Mouse (Mus musculus): ENCODE measurements around the gene Prcd. TPM values are rescaled to one million over a fixed set of nuclear protein-coding genes. Genes with fewer than 3 reads are reported as not detected.

The Prcd gene
- polyA plus RNA-seq, 1 experiment = not detected

DNA sequence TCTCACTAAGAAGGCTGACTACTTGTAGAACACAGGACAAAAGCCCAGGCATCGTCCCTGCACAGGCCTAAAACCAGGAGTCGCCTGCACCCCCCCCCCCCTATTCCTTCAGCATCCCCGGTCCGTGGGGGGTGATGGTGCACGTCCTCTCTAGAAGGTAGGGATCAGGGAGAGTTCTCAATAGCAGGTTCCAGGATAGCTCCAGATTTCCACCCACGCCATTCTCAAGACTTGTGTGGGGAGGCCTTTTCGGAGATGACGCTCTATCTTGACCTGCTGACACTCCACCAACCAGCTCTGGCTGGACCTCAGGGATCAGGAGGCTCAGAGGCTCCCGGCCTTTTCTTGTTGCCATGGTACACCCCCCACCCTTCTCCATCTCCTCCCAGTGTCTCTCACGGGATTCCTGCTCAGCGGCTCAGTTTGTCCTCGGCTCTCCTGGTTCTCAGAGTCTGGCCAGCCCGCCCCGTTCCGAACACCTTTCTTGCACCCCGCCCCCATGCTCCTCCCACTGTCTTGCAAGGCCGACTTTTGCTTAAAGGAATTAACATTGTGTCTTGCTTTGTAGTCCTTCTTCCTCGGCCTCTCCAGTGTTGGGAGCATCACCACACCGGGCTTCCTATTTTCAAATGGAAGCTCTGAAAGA, 9.6 kb upstream of the Prcd start:
- 56% methylated on average over 19 of the region's 19 CpGs for WGBS
- Histone ChIP-seq H3K4me1 (ENCODE audit: control insufficient read depth, insufficient read depth, low read length) (no peaks in the 10 kb centered on the region), H3K4me3 (replicated peaks; ENCODE audit: control insufficient read depth, low read depth, low read length) (no peak overlapping the region), H3K27ac (ENCODE audit: control insufficient read depth, insufficient read depth, low read depth, low read length, poor library complexity) (no peak overlapping the region)
- TF ChIP-seq POLR2A (IDR thresholded peaks at IDR 0.05; ENCODE audit: borderline replicate concordance, control insufficient read depth, low read depth, low read length) (no peak), CTCF (IDR thresholded peaks at IDR 0.05; ENCODE audit: control insufficient read depth, insufficient read depth, low read length) (no peak)

DNA sequence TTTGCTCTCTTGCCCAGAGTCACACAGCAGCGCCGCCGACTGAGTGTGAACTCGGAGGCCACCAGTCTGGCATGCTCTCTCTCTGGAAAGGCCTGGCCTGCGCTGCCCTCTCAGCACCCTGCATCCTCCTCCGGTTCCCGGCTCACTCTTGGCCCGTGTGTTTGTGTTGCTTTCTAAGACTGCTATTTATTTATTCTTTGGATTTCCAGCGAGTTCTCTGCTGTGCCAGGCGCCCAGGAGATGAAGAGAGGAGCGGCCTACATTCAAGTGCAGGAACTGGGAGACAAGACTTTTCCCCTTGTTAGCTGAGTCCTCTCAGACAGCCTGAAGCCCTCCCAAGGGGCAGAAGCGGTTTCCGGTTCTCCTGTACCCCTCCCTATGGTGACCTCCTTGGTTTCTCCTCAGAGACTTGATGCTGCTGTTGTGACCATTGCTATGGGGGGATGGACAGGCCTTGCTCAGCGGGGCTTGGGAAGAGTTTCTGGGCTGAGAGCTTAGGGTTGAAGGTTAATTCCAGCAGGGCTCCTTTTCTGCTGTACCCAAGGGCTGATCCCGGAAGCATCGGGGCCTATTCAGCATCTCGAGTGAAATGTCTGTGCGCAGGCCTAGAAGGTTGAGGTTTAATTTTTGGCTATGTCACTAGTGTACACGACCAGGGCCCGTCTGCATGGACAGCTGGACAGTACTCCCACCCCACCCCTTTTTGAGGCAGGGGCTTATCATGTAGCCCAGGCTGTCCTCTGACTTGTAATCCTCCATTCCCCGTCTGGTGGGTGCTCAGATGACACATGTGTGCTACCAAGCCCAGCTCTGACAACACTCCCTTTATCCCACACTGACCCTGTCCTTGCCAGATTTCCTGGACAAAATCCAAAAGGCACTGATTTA, 8.9 kb upstream of the Prcd start:
- Histone ChIP-seq H3K27ac (ENCODE audit: control insufficient read depth, insufficient read depth, low read depth, low read length, poor library complexity) (no peak overlapping the region), H3K4me1 (ENCODE audit: control insufficient read depth, insufficient read depth, low read length) (no peaks in the 10 kb centered on the region), H3K4me3 (replicated peaks; ENCODE audit: control insufficient read depth, low read depth, low read length) (no peak overlapping the region)
- no peak for TF ChIP-seq POLR2A (IDR thresholded peaks at IDR 0.05; ENCODE audit: borderline replicate concordance, control insufficient read depth, low read depth, low read length)
- no peak for TF ChIP-seq CTCF (IDR thresholded peaks at IDR 0.05; ENCODE audit: control insufficient read depth, insufficient read depth, low read length)
- 79% methylated on average over 21 of the region's 21 CpGs for WGBS

DNA sequence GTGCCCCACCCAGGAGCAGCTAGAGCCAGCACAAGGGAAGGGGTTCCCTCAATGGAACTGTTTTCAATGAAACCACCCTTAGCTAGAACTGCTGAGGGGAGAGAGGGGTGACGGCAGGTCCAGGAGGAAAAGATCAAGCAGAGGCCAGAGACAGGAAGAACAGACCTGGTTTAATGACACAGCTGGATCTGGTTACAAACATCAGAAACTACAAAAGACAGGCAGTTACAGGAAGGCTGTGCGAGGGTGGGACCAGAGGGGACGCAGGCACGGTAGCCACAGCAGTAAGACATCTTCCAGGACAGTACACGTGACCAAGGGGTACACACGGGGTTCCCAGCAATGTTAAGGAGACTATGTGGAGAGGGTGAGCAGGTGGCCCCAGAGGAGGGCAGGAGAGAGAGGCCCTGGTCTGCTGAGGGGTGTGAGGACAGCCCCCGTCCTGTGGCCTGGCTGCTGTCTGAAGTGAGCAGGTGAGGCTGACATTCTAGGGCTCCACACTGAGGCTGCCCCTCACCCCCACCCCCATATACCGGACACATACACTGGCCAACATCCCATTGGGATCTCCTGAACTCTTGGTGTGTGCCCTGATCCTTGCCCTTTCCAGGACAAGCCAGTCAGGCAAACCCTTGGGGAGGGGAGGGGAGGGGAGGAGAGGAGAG, 7.8 kb upstream of the Prcd start:
- Histone ChIP-seq H3K4me1 (ENCODE audit: control insufficient read depth, insufficient read depth, low read length) (no peaks in the 10 kb centered on the region), H3K27ac (ENCODE audit: control insufficient read depth, insufficient read depth, low read depth, low read length, poor library complexity) (no peak overlapping the region), H3K4me3 (replicated peaks; ENCODE audit: control insufficient read depth, low read depth, low read length) (no peak overlapping the region)
- TF ChIP-seq CTCF (IDR thresholded peaks at IDR 0.05; ENCODE audit: control insufficient read depth, insufficient read depth, low read length) (no peak), POLR2A (IDR thresholded peaks at IDR 0.05; ENCODE audit: borderline replicate concordance, control insufficient read depth, low read depth, low read length) (no peak)
- 67% methylated on average over 8 of the region's 8 CpGs for WGBS

DNA sequence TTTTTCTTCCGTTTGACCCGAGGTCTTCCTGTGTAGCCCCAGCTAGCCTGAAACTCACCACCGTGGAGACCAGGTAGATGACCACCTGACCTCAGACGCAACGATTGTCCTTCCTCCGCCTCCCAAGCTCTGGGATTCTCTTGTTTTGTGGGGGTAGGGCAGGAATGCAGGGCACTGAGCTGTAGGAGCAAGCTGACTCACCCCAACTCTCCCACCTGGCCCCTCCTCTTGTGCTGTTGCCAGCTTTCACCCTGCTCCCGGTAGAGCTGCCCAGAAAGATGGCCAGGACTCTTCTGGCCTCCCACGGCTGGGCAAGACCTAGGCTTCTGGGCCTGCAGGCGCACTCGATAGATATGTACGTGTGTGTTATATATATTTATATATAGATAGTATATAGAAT, 7.2 kb upstream of the Prcd start:
- Histone ChIP-seq H3K27ac (ENCODE audit: control insufficient read depth, insufficient read depth, low read depth, low read length, poor library complexity) (no peak overlapping the region), H3K4me1 (ENCODE audit: control insufficient read depth, insufficient read depth, low read length) (no peaks in the 10 kb centered on the region), H3K4me3 (replicated peaks; ENCODE audit: control insufficient read depth, low read depth, low read length) (no peak overlapping the region)
- WGBS = 74% methylated on average over 11 of the region's 11 CpGs
- no peak for TF ChIP-seq CTCF (IDR thresholded peaks at IDR 0.05; ENCODE audit: control insufficient read depth, insufficient read depth, low read length)
- no peak for TF ChIP-seq POLR2A (IDR thresholded peaks at IDR 0.05; ENCODE audit: borderline replicate concordance, control insufficient read depth, low read depth, low read length)

DNA sequence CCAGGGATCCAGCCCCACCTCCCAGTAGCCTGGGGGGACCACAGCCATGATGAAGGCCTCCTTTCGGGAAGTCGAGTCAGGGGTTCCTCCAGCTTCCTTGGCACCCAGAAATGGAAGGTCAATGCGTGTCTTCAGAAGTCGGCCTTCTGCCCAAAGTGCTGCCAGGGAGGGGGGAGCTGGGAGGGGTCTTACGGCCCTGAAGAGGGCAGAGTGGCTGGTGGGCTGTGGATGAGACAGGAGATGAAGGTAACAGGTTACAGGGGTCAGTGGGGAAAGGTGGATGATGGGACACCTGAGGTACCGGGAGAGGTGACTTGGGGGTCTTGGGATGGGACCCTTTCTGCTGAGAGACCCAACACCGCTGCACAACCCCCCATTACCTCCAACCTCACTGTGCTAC, 6.6 kb upstream of the Prcd start:
- TF ChIP-seq POLR2A (IDR thresholded peaks at IDR 0.05; ENCODE audit: borderline replicate concordance, control insufficient read depth, low read depth, low read length) = no peak
- TF ChIP-seq CTCF (IDR thresholded peaks at IDR 0.05; ENCODE audit: control insufficient read depth, insufficient read depth, low read length) = no peak
- no peak overlapping the region for H3K27ac ChIP-seq (ENCODE audit: control insufficient read depth, insufficient read depth, low read depth, low read length, poor library complexity)
- no peak overlapping the region for H3K4me3 ChIP-seq (replicated peaks; ENCODE audit: control insufficient read depth, low read depth, low read length)
- WGBS = 86% methylated on average over 7 of the region's 7 CpGs
- H3K4me1 ChIP-seq (ENCODE audit: control insufficient read depth, insufficient read depth, low read length) = no peaks in the 10 kb centered on the region

DNA sequence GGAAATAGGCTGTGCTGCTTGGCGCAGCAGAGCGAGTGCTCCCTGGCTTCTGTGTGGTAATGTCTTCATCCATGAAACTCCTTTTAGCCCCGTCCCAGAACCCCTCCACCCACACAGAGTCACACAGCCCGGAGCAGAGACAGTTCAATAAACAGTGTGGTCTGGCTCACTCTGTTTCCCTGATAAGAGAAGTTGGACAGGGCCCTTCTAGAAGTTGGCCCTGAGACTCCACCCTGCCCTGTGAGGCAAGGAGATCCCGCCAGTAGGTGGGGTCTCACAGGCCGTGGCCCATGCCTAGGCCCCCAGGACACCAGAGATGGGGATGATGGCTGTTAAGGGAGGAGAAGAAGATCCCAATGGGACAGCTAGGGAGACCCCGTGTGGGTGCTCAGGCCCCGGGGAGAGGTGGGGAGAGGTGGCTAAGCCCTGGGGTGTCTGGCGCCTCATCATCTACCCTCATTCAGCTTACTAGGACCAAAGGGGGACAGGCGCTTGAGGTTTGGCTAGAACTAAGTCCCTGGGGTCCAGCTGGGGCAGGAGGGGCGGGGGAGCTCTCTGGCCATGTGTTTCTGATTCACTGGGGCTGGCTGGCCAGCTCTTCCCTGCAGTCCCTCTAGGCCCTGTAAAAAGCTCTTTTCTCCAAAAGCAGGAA, 5.9 kb upstream of the Prcd start:
- Histone ChIP-seq H3K27ac (ENCODE audit: control insufficient read depth, insufficient read depth, low read depth, low read length, poor library complexity) (no peak overlapping the region), H3K4me3 (replicated peaks; ENCODE audit: control insufficient read depth, low read depth, low read length) (no peak overlapping the region), H3K4me1 (ENCODE audit: control insufficient read depth, insufficient read depth, low read length) (no peaks in the 10 kb centered on the region)
- no peak for TF ChIP-seq POLR2A (IDR thresholded peaks at IDR 0.05; ENCODE audit: borderline replicate concordance, control insufficient read depth, low read depth, low read length)
- no peak for TF ChIP-seq CTCF (IDR thresholded peaks at IDR 0.05; ENCODE audit: control insufficient read depth, insufficient read depth, low read length)
- whole genome bisulfite sequencing = 66% methylated on average over 11 of the region's 11 CpGs

DNA sequence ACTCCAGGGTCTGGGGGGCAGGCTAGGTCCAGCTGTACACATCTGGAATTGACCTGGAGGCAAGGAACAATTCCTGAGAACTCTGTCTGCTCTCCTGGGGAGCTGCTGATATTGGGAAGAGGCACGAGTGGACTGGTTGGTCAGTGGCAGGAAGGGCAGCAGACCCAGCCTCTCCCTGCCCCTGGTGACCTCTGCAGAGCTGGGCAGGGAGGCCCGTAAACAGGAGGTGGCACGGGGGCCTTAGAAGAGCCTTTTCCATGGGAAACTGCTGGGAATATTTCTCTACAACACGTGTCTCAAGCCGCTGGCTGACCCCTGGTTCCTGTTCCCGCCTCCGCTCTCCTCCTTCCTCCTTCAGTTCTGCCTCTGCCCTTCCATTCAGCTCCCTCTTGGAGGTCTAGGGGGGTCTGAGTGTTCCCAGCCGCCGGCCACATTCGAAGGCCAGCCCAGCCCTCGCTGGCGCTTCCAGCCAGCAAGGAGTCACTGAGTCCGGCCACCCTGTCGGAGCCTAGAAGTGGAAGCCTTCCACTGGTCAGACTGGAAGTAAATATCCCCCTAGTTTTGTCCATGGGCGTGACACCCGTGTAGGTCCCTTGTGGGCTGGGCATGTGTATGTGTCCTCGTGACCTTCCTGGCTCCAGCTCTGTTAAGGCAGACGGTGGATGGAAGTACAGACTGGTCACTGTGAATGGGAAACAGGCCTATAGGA, 5.0 kb upstream of the Prcd start:
- Histone ChIP-seq H3K27ac (ENCODE audit: control insufficient read depth, insufficient read depth, low read depth, low read length, poor library complexity) (no peak overlapping the region), H3K4me3 (replicated peaks; ENCODE audit: control insufficient read depth, low read depth, low read length) (no peak overlapping the region), H3K4me1 (ENCODE audit: control insufficient read depth, insufficient read depth, low read length) (no peaks in the 10 kb centered on the region)
- no peak for TF ChIP-seq CTCF (IDR thresholded peaks at IDR 0.05; ENCODE audit: control insufficient read depth, insufficient read depth, low read length)
- no peak for TF ChIP-seq POLR2A (IDR thresholded peaks at IDR 0.05; ENCODE audit: borderline replicate concordance, control insufficient read depth, low read depth, low read length)
- 87% methylated on average over 18 of the region's 18 CpGs for WGBS

Measured in bone marrow, adult 2 months (tissue).